Comparison of ENCODE assay signal across 8 mouse cellular contexts in the genomic region with DNA sequence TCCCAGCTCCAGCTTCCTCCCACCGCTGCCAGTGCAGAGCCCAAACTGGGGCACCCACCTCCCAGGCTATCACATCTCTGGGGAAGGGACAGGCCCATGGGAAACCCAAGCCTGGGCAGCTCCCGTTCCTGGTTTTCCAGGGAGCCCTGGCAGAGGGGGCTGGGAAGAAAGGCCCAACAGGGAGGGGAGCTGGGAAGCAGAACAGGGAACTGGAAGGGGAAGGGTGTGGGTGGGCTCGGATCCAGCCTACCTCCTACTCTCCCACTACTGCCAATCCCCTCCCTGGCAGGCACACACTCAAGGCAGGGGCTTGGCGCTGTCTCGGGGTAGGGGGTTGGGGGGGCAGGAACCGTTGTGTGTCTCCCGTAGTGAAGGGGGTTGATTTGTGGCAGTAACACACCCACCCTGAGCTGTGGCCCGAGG. TPM values are rescaled to one million over a fixed set of nuclear protein-coding genes. Genes with fewer than 3 reads are reported as not detected.
A peak's percentile ranks its signal among the peaks of the same experiment; 100 is the strongest.
DNase-seq lines count a peak whose midpoint lies in the region; ATAC-seq lines count a peak whose summit lies in the region.

No protein-coding gene starts in this region.

- 5% methylated on average over 8 of the region's 8 CpGs for WGBS in embryonic facial prominence, embryonic 13.5 days

- H3K36me3 ChIP-seq in embryonic facial prominence, embryonic 13.5 days = peaks cover 44% of the 10 kb centered on the region

- peak; percentile 77 for DNase-seq in Muller cell, postnatal 12 days (ENCODE audit: inconsistent ontology term)
- peak; percentile 78 to 89 for DNase-seq in heart, adult 9 months (ENCODE audit: low spot score in 2 of 2)
- DNase-seq in kidney, adult 18-20 months = peak; percentile 57
- DNase-seq in left cerebral cortex, postnatal 4 days = peak; percentile 91
- DNase-seq in right cerebral cortex, postnatal 36 days (ENCODE audit: low spot score in 2 of 2) = peak; percentile 72 to 73
- DNase-seq in cerebellum, postnatal 36 days = no peak

- H3K4me1 ChIP-seq in embryonic facial prominence, embryonic 13.5 days = peaks cover 52% of the 10 kb centered on the region

- H3K9me3 ChIP-seq in embryonic facial prominence, embryonic 13.5 days = no peaks in the 10 kb centered on the region

- H3K4me2 ChIP-seq in embryonic facial prominence, embryonic 13.5 days = peak overlapping the region; percentile 60

- no peaks in the 10 kb centered on the region for H3K27me3 ChIP-seq in embryonic facial prominence, embryonic 13.5 days

- peak; percentile 77 for ATAC-seq in embryonic facial prominence, embryonic 13.5 days (ENCODE audit: insufficient number of reproducible peaks, insufficient read depth, low FRiP score, low TSS enrichment, low read depth)
- ATAC-seq in megakaryocyte, adult 5-6 weeks (ENCODE audit: poor library complexity, severe bottlenecking) = 0 out of 2 replicates have a peak, but pooled peaks have one; percentile 9

- intact Hi-C loops in left cerebral cortex, postnatal 4 days (cut with DNase I) = no loop called here

- peak overlapping the region; percentile 92 for H3K27ac ChIP-seq in embryonic facial prominence, embryonic 13.5 days

- H3K9ac ChIP-seq in embryonic facial prominence, embryonic 13.5 days = peak overlapping the region; percentile 62

- H3K4me3 ChIP-seq in embryonic facial prominence, embryonic 13.5 days = peak overlapping the region; percentile 27

RNA-seq across cellular contexts. Expression of a gene that starts 28.1 kb away (rescaled TPM):
- polyA plus RNA-seq in embryonic facial prominence, embryonic 13.5 days (2015; fragmentation: Nextera tagmentation; extraction: Ambion mirVana) = 168 and 180 TPM in 2 replicates
- 100 to 1,000 TPM; 184 to 206 TPM for total RNA-seq in left cerebral cortex, postnatal 4 days (2021)
- 3.5 and 5.5 TPM in 2 replicates for total RNA-seq in megakaryocyte, adult 5-6 weeks (2015)
- total RNA-seq in megakaryocyte, adult 5-6 weeks (2017) = 5.3 and 13.8 TPM in 2 replicates

Comparison
In these comparisons a context has a peak if more than half of its experiments do, and no peak if none do; other contexts are left out.
1. DNase-seq: peak in Muller cell, postnatal 12 days (single experiment), heart, adult 9 months (2 of 2), kidney, adult 18-20 months (single experiment), left cerebral cortex, postnatal 4 days (single experiment) and right cerebral cortex, postnatal 36 days (2 of 2); none in cerebellum, postnatal 36 days (0 of 2).
2. RNA of a gene that starts 28.1 kb away (total RNA-seq): 184 to 206 TPM in left cerebral cortex, postnatal 4 days; 3.5 to 13.8 TPM in megakaryocyte, adult 5-6 weeks; every median in the first group is over 10 times any median in the second.